Comparison of ENCODE assay signal across 9 mouse cellular contexts in the genomic region with DNA sequence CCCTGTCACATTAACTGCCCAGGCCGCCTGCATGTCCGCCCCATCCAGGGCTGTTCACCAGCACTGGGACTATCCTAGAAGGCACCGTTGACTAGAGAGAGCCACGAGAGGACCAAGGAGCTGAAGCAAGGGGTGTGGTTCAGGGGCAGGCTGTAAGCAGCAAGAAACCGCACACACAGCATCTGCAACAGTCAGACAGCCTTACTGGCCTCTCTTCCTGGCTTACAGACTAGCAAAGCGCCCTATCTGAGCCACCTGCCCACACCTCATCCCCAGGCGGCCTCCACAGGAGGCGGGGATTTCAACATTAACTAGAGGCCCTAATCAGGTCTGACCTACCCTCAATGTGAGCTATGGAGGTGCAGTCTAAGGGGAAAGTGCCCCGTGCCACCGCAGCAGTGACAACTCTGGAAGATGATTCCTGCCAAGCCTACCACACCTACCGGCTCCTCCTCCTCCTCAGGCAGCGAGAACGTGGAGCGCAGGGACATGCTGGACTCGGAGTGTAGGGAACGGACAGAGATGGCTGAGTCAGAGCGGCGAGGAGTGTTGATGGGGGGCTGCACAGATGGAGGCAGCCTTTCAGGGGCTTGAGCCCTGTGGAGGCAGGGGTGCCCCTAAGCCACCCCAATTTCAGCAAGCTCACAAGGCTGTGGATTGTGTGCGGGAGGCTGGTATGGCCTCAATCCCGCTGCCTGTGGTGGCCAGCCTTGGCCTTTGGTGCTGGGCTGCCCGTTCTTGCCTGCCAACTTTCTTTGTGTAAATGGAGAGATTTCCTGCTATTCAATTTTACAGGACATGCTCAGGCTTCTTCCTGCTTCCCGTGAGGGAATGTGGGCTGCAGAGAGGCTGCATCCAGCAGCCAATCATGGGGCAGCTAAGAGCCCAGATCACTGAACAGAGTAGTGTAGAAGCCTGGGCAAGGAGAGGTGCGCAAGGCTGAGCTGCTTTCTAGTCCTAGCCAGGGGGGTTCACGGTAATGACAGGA. TPM values are rescaled to one million over a fixed set of nuclear protein-coding genes. Genes with fewer than 3 reads are reported as not detected.
DNase-seq lines count a peak whose midpoint lies in the region; ATAC-seq and TF ChIP-seq lines count a peak whose summit lies in the region.
"Had no signal": no experiment of that assay in that cellular context is flagged by ENCODE, and none has a peak within 500 bp of the region (broad histone marks: within the 10 kb centered on the region; RNA-seq: fewer than 3 reads in every experiment).

No protein-coding gene starts in this region.

- H3K27me3 ChIP-seq in forebrain, embryonic 15.5 days, result no peaks in the 10 kb centered on the region
- no peaks in the 10 kb centered on the region for H3K27me3 ChIP-seq in forebrain, embryonic 11.5 days (ENCODE audit: control insufficient read depth, insufficient read depth, low read length)
- H3K27me3 ChIP-seq in heart, embryonic 12.5 days (replicated peaks), result no peaks in the 10 kb centered on the region
- H3K27me3 ChIP-seq in kidney, postnatal 0 days (ENCODE audit: insufficient read depth, low read length), result no peaks in the 10 kb centered on the region

- H3K27ac ChIP-seq in forebrain, embryonic 15.5 days (replicated peaks), result 0 out of 2 replicates have a peak overlapping the region, but pooled peaks have one; percentile 5
- no peak overlapping the region for H3K27ac ChIP-seq in forebrain, embryonic 11.5 days (ENCODE audit: low read depth, low read length)
- peak overlapping the region; percentile 57 for H3K27ac ChIP-seq in heart, embryonic 12.5 days (ENCODE audit: poor library complexity, severe bottlenecking)
- H3K27ac ChIP-seq in kidney, postnatal 0 days, result peak overlapping the region; percentile 37; the same call in 1 of the 2 replicates

- H3K36me3 ChIP-seq in forebrain, embryonic 15.5 days, result peaks cover 72% of the 10 kb centered on the region
- peaks cover 21% of the 10 kb centered on the region for H3K36me3 ChIP-seq in forebrain, embryonic 11.5 days (ENCODE audit: control insufficient read depth, insufficient read depth, low read length)
- peaks cover 94% of the 10 kb centered on the region for H3K36me3 ChIP-seq in heart, embryonic 12.5 days
- H3K36me3 ChIP-seq in kidney, postnatal 0 days (ENCODE audit: insufficient read depth, low read length), result peaks cover 58% of the 10 kb centered on the region

- H3K4me3 ChIP-seq in forebrain, embryonic 15.5 days, result no peak overlapping the region
- H3K4me3 ChIP-seq in forebrain, embryonic 11.5 days (ENCODE audit: low read depth, low read length), result no peak overlapping the region
- H3K4me3 ChIP-seq in heart, embryonic 12.5 days, result no peak overlapping the region
- H3K4me3 ChIP-seq in kidney, postnatal 0 days (replicated peaks; ENCODE audit: low read depth, low read length), result no peak overlapping the region

- ATAC-seq in forebrain, embryonic 15.5 days (replicated peaks), result peak; percentile 9
- ATAC-seq in forebrain, embryonic 11.5 days (replicated peaks; ENCODE audit: low FRiP score), result no peak
- peak; percentile 60 for ATAC-seq in heart, embryonic 12.5 days (ENCODE audit: insufficient number of reproducible peaks, low FRiP score)
- ATAC-seq in kidney, postnatal 0 days (replicated peaks; ENCODE audit: low FRiP score, low read depth), result no peak

- no peak for TF ChIP-seq CTCF in kidney, postnatal 0 days (IDR thresholded peaks at IDR 0.05; ENCODE audit: low read depth)

- 89% methylated on average over 24 of the region's 24 CpGs for WGBS in forebrain, embryonic 15.5 days
- WGBS in forebrain, embryonic 11.5 days, result 91% methylated on average over 24 of the region's 24 CpGs
- 82% methylated on average over 24 of the region's 24 CpGs for WGBS in heart, embryonic 12.5 days
- 69% methylated on average over 24 of the region's 24 CpGs for WGBS in kidney, postnatal 0 days

- no peaks in the 10 kb centered on the region for H3K9me3 ChIP-seq in forebrain, embryonic 15.5 days
- H3K9me3 ChIP-seq in forebrain, embryonic 11.5 days (ENCODE audit: control insufficient read depth, low read length), result no peaks in the 10 kb centered on the region
- H3K9me3 ChIP-seq in heart, embryonic 12.5 days (replicated peaks), result no peaks in the 10 kb centered on the region
- no peaks in the 10 kb centered on the region for H3K9me3 ChIP-seq in kidney, postnatal 0 days (replicated peaks; ENCODE audit: low read length)

- H3K4me2 ChIP-seq in forebrain, embryonic 15.5 days (replicated peaks), result no peak overlapping the region
- H3K4me2 ChIP-seq in forebrain, embryonic 11.5 days (ENCODE audit: low read depth, low read length, severe bottlenecking), result no peak overlapping the region
- no peak overlapping the region for H3K4me2 ChIP-seq in heart, embryonic 12.5 days
- H3K4me2 ChIP-seq in kidney, postnatal 0 days (ENCODE audit: low read length), result peak overlapping the region; percentile 26

- no peak overlapping the region for H3K9ac ChIP-seq in forebrain, embryonic 15.5 days (replicated peaks)
- H3K9ac ChIP-seq in forebrain, embryonic 11.5 days (ENCODE audit: low read length), result no peak overlapping the region
- no peak overlapping the region for H3K9ac ChIP-seq in heart, embryonic 12.5 days
- no peak overlapping the region for H3K9ac ChIP-seq in kidney, postnatal 0 days (ENCODE audit: low read depth, low read length)

- no peaks in the 10 kb centered on the region for H3K4me1 ChIP-seq in forebrain, embryonic 15.5 days
- no peaks in the 10 kb centered on the region for H3K4me1 ChIP-seq in forebrain, embryonic 11.5 days (replicated peaks; ENCODE audit: control insufficient read depth, insufficient read depth, low read length)
- 0 out of 2 replicates have a peak, but pooled peaks cover 6% of the 10 kb centered on the region for H3K4me1 ChIP-seq in heart, embryonic 12.5 days (replicated peaks)
- H3K4me1 ChIP-seq in kidney, postnatal 0 days (replicated peaks; ENCODE audit: insufficient read depth, low read length), result no peaks in the 10 kb centered on the region

- DNase-seq in forebrain, embryonic 11.5 days (ENCODE audit: low spot score), result no peak
- DNase-seq in kidney, postnatal 0 days (ENCODE audit: low spot score), result no peak
- DNase-seq in lung, postnatal 14 days, result peak; percentile 35
- DNase-seq in embryo, embryonic 10.5 days (ENCODE audit: low spot score), result no peak
- no peak for DNase-seq in adrenal gland, adult 2 months
- DNase-seq in layer of hippocampus, adult 11-12 months (ENCODE audit: low spot score), result no peak

RNA-seq across cellular contexts. Expression of a gene that starts 13.2 kb away (rescaled TPM):
- polyA plus RNA-seq in forebrain, embryonic 15.5 days (2015; fragmentation: Nextera tagmentation; extraction: Ambion mirVana), result 107 and 112 TPM in 2 replicates
- 113 and 123 TPM in 2 replicates for polyA plus RNA-seq in forebrain, embryonic 11.5 days (2014; fragmentation: Nextera tagmentation; extraction: Ambion mirVana)
- polyA plus RNA-seq in heart, embryonic 12.5 days (2016; fragmentation: Nextera tagmentation; extraction: Ambion mirVana), result 71.8 and 81.4 TPM in 2 replicates
- 59.4 and 67.3 TPM in 2 replicates for polyA plus RNA-seq in kidney, postnatal 0 days (2015; fragmentation: Nextera tagmentation; extraction: Ambion mirVana)
- total RNA-seq in adrenal gland, adult 2 months (2021), result 100 to 1,000 TPM in 1 of 2 experiments, 10 to 100 TPM in 1; 91.4 to 105 TPM
- polyA plus RNA-seq in adrenal gland, adult 2 months (2012; rRNA removed), result 152 and 167 TPM in 2 replicates

RNA-seq across cellular contexts. Expression of a gene that starts 19.4 kb away (rescaled TPM):
- polyA plus RNA-seq in forebrain, embryonic 15.5 days (2015; fragmentation: Nextera tagmentation; extraction: Ambion mirVana), result 5.7 and 6.6 TPM in 2 replicates
- polyA plus RNA-seq in forebrain, embryonic 11.5 days (2014; fragmentation: Nextera tagmentation; extraction: Ambion mirVana), result 1.8 and 2.7 TPM in 2 replicates
- polyA plus RNA-seq in heart, embryonic 12.5 days (2016; fragmentation: Nextera tagmentation; extraction: Ambion mirVana), result 1.2 TPM in 2 replicates
- polyA plus RNA-seq in kidney, postnatal 0 days (2015; fragmentation: Nextera tagmentation; extraction: Ambion mirVana), result 3.5 and 3.7 TPM in 2 replicates
- 1 to 10 TPM in 1 of 2 experiments, under 1 TPM in 1; 0.98 to 1.8 TPM for total RNA-seq in adrenal gland, adult 2 months (2021)
- polyA plus RNA-seq in adrenal gland, adult 2 months (2012; rRNA removed), result 0.65 and 1.1 TPM in 2 replicates
- total RNA-seq: monocyte, adult 5-6 weeks had no signal

RNA-seq across cellular contexts. Expression of a gene that starts 26.2 kb away (rescaled TPM):
- polyA plus RNA-seq in forebrain, embryonic 15.5 days (2015; fragmentation: Nextera tagmentation; extraction: Ambion mirVana), result 25.6 and 26.4 TPM in 2 replicates
- 8.0 and 9.3 TPM in 2 replicates for polyA plus RNA-seq in forebrain, embryonic 11.5 days (2014; fragmentation: Nextera tagmentation; extraction: Ambion mirVana)
- 0.64 and 0.77 TPM in 2 replicates for polyA plus RNA-seq in heart, embryonic 12.5 days (2016; fragmentation: Nextera tagmentation; extraction: Ambion mirVana)
- polyA plus RNA-seq in kidney, postnatal 0 days (2015; fragmentation: Nextera tagmentation; extraction: Ambion mirVana), result 0.82 and 1.1 TPM in 2 replicates
- total RNA-seq in adrenal gland, adult 2 months (2021), result 10 to 100 TPM; 19.4 to 28.7 TPM
- polyA plus RNA-seq in adrenal gland, adult 2 months (2012; rRNA removed), result 47.0 and 47.7 TPM in 2 replicates
- total RNA-seq: monocyte, adult 5-6 weeks had no signal

RNA-seq across cellular contexts. Expression of a gene that starts 35.1 kb away (rescaled TPM):
- 17.1 and 22.9 TPM in 2 replicates for polyA plus RNA-seq in forebrain, embryonic 15.5 days (2015; fragmentation: Nextera tagmentation; extraction: Ambion mirVana)
- polyA plus RNA-seq in forebrain, embryonic 11.5 days (2014; fragmentation: Nextera tagmentation; extraction: Ambion mirVana), result 19.0 and 23.9 TPM in 2 replicates
- polyA plus RNA-seq in heart, embryonic 12.5 days (2016; fragmentation: Nextera tagmentation; extraction: Ambion mirVana), result 18.1 and 18.9 TPM in 2 replicates
- polyA plus RNA-seq in kidney, postnatal 0 days (2015; fragmentation: Nextera tagmentation; extraction: Ambion mirVana), result 10.6 and 17.7 TPM in 2 replicates
- 10 to 100 TPM; 34.3 to 40.5 TPM for total RNA-seq in adrenal gland, adult 2 months (2021)
- 73.2 and 73.3 TPM in 2 replicates for polyA plus RNA-seq in adrenal gland, adult 2 months (2012; rRNA removed)

RNA-seq across cellular contexts. Expression of a gene that starts 35.7 kb away (rescaled TPM):
- 35.2 and 36.4 TPM in 2 replicates for polyA plus RNA-seq in forebrain, embryonic 15.5 days (2015; fragmentation: Nextera tagmentation; extraction: Ambion mirVana)
- 33.8 and 34.0 TPM in 2 replicates for polyA plus RNA-seq in forebrain, embryonic 11.5 days (2014; fragmentation: Nextera tagmentation; extraction: Ambion mirVana)
- 17.8 and 20.5 TPM in 2 replicates for polyA plus RNA-seq in heart, embryonic 12.5 days (2016; fragmentation: Nextera tagmentation; extraction: Ambion mirVana)
- polyA plus RNA-seq in kidney, postnatal 0 days (2015; fragmentation: Nextera tagmentation; extraction: Ambion mirVana), result 24.1 and 24.2 TPM in 2 replicates
- 10 to 100 TPM; 25.6 to 26.0 TPM for total RNA-seq in adrenal gland, adult 2 months (2021)
- polyA plus RNA-seq in adrenal gland, adult 2 months (2012; rRNA removed), result 44.5 and 61.7 TPM in 2 replicates

Comparison
In these comparisons a context has a peak if more than half of its experiments do, and no peak if none do; other contexts are left out.
1. ATAC-seq: peak in forebrain, embryonic 15.5 days (single experiment) and heart, embryonic 12.5 days (single experiment); none in forebrain, embryonic 11.5 days (single experiment) and kidney, postnatal 0 days (single experiment).